Mouse (Mus musculus) right cerebral cortex, postnatal 25 days (tissue): ENCODE data around the gene Ninj2.
"Not testable (repeated sequence)": the region's sequence is repeated elsewhere in the genome, so short reads cannot be mapped to it uniquely, and the experiment has no call there.

Experiments used
- DNase-seq: peaks from one replicate; pipeline ENCODE4 v3.0.0; 2022

Ninj2 gene

DNA sequence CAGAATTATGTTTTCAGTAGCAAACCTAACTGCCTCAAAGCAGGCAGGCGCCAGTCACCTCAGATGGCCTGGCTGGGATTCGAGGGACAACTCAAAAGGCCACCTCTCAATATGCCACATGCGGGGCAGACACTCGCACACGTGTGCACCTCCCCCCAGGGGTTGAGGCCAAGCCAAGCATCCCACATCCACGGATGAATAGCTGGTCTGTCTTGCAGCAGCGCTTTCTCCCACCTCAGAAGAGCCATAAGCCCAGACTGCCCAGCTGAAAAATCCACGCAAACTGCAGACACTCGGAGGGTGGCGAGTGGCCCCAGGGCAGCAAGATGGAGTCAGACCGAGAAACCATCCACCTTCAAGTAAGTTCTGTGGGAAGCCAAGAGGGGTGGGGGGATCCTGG is at the start of gene Ninj2:
Gene Ninj2 (plus strand): TSS at position 251 of the 400 bp plus-strand sequence.
- DNase-seq: no peak

DNA sequence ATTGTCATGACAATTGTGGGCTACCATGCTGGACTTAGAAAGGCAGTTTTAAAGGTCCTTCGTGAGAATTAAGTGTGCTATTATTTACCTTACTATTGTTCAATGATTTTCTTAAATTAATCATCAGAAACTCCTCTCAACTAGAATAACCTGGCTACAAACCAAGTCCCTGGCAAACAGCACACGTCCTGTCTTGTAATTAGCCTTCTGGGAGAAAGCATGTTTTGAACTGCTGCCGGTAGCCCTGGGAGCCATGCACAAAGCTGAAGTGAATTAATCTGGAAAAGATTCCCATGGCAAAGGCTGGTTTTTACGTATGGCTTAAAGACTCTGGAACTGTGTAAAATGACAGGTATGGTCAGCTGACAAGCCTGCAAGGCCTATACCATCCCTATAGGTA is 47.7 kb upstream of the Ninj2 start:
- no peak for DNase-seq

DNA sequence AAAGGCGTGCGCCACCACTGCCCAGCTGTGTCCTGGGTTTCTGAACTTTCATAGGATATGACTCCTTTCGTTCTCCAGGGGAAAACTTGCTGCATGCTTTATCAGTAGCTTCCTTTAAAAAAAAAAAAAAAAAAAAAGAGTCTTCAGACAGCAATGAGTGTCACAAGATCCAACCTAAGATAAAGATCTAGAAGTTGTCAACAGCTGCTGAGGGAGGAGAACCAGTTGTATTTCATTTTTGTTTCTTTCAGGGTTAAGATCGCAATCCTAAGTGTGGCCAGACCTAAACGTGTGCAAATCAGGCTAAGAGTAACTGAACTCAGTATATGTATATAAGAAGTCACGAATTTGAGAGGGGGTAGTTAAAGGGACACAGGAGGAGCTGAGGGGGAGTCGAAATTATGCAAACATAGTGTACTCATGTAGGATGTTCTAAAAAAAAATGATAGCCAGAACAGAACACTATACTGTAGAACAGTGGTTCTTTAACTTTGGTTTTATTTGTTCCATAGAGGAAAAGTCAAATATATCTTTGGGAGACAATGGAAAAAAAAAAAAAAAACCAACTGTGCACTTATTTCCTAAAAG is 45.4 kb upstream of the Ninj2 start:
- DNase-seq: no peak

DNA sequence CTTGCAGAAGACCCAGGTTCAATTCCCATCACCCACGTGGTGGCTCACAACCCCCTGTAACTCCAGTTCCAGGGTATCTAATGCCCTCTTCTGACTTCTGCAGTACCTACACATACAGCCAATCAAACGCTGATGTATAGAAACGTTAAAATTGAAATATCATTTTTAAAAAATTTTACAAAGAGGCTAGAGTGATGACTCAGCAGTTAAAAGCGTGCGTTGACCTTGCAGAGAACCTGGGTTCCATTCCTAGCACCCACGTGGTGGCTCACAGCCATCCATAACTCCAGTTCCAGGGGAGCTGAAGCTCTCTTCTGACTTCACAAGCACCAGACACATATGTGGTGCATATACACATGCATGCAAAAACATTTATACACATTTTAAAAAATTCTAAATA is 38.7 kb upstream of the Ninj2 start:
- no peak for DNase-seq

DNA sequence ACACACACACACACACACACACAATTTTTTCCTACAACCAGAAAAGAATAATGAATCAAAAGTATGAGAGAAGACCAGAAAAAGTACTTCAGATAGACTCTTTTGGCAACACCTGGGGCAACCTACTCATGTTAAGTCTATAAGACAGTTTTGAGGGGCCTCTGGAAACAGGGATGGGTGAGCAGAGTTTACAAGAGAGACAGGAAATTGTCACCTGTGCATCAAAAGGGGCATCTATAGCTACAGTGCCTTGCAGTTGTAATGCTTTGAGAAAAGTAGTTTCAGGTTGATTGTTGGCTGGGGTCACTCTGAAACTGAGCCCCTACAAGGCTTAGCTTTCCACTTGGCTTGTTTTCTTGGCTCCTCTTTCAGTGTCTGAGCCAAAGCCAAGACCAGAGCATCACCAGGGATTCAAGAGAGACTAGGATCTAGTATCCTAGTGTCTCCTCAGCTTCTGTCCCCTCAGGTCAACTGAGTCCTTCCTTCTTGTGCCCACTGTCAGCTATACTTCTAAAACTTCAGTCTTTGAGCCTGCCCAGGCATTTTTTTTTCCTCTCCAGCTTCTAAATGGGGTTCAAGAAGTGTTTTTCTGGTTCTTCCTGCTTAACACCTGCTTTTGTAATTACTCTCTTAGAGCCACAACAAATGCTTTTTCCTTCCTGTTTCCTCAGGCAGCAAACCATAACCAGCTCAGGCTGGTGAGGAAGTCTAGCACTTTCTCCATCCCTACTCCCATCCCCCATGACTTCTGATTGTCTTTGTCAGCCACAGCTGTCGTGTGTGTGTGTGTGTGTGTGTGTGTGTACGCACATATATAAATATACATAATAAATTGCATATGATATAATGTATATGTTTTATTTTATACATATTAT is 37.2 kb upstream of the Ninj2 start:
- no peak for DNase-seq

DNA sequence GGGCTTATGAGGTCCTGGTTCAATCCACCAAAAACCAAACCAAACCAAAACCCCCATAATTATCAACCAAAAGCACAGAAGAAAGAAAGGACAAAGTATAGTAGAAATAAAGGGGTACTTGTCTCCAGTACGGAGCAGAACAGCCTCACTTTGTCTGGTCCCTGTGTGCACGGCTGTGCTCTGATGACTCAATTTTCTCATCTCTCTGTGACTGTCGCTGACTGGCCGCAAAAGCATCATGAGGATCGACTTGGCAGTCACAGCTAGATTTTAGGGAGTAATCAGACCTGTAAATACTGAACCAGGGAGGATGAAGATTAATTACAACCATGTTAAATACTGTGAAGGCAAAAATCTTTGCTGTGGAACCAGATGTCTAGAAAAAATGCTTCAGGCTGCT is 30.2 kb upstream of the Ninj2 start:
- no peak for DNase-seq

DNA sequence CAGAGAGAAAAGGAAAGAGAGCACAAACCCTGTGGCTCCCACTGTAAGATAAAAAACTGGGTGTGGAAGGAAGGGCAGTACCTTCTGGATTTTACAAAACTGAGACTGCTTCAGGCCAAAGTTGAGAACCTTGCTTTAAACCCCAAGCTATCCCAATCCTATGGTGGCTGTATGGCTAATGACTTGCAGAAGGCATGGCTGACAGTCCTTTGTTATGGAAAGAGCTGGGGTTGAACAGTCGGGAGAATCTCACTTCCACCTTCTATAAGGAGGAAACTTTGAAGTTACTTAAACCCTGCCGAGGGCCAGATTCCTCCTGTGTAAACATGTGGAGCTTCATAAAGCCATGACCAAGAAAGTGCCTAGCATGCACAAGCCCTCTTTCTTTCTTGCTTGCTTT is 28.5 kb upstream of the Ninj2 start:
- no peak for DNase-seq

DNA sequence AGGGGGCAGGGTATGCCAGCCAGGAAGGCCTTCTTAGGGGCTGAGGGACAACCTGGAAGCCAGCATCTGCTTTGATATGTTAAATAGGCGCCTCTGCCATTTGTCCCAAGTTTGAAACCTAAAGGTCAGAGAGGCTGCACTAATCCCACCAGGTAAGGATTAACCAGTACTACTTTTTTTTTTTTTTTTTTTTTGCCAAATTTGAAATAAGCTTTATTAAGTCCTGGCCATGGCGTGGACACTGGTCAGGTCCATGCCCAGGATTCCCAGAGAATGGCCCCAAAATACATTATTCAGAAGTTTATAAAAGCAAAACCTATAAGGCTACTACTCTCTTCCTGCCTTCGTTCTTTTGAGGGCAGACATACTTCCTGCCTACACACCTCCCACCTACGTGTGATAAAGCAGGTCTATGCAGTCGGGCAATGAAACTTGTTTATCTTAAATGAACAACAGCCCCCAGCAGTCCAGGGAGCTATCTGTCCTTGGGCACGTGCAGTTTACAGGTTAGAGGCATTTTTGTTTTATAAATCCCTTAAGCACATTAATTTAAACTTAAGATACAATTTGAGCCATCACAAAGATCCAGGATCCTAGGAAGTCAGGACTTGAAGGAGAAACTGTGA is 27.5 kb upstream of the Ninj2 start:
- DNase-seq: no peak

DNA sequence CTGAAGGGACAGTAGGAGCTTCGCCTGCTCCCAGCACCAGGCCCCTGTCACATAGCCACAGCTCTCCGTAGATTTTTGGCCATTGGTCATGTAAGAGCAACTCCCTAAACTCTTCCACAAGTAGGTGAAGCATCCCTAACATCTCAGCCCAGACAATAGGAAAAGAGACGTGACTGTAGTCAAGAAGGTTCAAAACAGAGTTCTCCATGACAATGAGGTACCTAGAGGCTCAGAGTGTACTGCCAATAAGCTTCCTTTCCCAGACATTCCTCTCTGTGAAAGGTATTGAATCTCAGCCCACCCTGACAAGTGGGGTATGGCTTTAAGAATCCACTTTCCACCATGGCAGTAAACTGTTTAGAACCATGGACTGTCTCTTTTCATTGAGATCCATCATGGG is 23.6 kb upstream of the Ninj2 start:
- no peak for DNase-seq

DNA sequence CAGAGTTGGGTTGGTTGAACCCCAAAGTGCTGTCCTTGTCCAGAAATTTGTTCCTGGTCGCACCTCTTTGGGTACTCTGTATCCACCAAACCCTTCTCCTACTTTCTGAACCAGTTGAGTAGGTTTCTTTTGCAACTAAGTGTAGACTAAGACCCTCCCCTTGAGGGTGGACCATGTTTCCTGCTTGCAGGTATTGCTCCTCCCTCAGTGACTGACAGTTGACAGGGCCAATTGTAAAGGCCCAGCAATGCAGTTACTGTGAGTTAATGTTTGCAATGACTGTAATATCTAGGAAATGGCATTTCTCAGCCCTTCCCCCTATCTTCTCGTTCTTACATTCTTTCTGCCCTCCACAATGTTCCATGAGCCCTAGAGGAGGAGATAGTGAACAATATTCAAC is 20.5 kb upstream of the Ninj2 start:
- DNase-seq: no peak

DNA sequence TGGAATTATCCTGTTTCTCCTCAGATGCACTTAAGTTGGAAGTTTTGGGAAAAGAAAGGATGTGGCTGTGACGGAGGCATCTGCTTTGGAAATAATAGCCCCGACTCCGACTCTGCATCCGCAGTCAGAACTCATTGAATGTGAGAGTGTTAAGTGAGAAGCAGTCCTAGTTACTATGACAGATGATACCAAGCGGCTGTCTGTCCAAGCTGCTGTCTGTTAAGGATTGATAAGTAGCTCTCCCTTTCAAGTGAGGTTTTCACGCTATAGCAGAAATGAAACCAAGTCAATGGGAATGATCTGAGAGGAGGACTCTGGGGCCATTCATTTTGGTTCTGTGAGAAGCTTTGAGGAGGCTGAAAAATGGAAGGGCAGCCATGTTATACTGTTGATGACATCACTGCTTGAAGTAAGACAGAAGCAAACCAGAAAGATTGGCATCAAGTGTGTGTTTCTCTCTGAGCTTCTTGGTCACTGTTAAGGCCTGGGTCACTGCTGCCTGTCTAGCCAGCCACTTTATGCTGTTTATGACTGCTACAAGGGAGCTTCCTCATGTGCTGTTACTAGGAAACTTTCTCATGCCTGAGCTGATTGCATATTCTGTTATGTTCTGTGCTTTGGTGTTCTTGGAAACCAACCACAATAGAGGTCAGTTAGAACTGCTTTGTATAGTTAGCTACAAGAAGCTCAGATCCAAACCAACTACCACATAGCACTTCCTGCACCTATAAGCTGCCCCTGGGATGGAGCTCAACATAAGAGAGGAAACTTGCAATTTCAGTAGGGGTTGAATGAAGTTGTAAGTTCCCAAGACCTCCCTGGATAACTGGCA is 16.3 kb upstream of the Ninj2 start:
- DNase-seq: no peak

DNA sequence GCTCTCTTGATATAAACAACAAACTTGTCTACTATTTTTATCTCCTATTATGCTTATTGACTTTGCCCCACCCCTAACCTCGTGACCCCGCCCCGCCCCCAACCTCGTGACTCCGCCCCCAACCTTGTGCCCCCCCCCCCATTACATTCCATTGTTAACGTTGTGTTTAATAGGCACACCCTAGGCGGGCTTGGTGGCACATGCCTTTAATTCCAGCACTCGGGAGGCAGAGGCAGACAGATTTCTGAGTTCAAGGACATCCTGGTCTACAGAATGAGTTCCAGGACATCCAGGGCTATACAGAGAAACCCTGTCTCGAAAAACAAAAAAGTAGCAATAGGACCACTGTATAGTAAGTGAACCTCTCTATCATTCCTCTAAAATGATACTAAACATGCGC is 13.6 kb upstream of the Ninj2 start:
- DNase-seq: no peak

DNA sequence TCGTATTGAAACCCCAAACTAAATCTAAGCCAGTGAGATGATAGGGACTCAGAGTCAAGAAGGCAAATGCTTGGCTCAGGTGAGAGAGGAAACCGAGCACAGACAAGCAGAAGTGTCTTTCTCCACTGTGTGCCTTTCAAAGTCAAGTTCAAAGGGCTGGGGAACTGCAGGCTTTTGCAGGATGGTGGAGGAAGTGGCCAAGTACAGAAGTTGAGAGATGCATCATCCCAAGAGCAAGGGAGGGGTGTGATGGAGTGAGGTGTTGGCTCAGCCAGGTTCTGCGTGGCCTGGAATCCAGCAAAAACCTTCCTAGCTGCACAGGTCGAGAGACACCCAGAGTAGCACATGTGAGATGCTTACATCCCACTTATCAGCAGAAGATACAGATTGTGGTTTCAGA is 11.6 kb upstream of the Ninj2 start:
- DNase-seq: no peak

DNA sequence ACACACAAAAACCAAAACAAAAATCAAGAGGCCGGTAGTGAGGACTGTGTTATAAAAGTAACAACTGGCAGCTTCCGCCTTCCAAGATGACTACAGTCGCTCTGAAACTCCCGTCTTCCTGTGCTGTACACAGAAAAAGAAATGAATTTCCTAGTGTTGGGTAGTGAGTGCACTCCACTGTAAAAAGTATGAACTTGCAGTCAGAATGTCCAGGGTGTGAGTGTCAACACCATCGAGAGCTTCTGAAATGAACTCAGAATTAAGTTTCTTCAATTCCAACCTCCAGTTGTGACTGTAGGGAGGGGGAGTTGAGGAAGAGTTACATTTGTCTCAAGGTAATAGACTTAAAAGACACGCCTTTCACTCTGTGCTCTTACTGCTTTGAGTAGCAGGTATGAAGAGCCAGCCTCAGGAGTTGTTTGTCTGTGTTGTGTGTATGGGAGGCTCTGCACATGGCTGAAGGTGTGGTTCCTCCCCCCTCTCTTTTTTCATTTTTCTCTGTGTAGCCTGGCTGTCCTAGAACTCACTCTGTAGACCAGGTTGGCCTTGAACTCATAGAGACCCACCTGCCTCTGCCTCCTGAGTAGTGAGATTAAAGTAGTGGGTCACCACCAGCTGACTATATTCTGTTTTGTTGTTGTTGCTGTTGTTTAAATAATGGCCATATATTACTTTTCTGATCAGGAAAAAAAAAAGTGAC is 10.7 kb upstream of the Ninj2 start:
- no peak for DNase-seq

DNA sequence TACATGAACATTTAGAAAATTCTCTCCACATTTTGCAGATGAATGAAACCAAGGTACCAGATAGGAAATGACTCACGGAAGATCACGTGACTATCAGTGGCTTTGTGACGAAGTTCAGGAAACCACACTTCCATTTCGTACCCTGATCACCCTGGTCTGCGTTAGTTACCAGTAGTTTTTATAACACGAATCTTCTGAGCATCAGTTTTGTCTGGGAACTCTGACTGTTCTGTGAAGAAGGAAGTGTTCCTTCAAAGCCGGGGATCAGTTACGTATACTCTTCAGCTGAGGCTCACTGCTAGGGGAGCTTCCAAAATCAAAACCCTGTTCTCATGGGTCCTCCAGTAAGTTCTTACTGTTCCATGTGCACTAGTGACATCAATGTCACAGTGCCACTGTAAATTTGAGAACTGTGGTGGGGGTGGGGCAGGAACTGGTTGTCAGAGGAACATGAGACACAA is 10.2 kb upstream of the Ninj2 start:
- no peak for DNase-seq

DNA sequence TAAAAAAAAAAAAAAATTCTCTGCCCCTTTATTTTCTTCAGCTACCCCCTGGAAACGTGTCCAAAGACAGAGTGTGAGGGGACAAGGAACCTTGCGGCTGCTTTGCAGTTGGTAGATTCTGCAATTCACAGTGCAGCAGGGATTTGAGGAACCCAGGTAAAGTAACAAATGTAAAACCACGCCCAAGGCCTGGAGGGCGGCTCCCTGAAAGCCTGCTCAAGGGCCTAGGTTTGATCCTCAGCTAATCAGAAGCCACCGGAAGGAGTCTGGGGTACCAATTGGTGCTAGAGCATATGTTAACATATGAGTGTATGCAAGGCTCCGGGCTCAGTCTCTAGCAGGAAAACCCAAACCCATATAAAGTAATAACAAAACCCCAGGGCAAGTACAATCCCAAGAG is 9.7 kb upstream of the Ninj2 start:
- no peak for DNase-seq

DNA sequence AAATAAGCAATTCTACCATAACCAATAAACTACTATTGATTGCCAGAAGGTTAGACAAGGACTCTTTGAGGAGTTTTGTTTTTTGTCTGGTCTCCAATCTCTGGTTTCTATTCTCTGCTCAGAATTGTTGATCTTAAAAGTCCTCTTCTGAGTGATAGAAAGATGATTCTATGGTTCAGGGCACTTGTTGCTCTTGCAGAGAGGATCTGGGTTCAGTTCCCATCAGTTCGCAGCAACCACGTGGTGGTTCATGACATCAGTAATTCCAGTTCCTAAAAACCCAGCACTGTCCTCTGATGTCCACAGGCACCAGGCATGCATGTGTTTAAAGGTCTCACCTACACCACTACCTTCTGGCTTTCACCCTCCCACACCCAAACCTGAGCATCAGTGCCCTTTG is 8.2 kb upstream of the Ninj2 start:
- DNase-seq: no peak

DNA sequence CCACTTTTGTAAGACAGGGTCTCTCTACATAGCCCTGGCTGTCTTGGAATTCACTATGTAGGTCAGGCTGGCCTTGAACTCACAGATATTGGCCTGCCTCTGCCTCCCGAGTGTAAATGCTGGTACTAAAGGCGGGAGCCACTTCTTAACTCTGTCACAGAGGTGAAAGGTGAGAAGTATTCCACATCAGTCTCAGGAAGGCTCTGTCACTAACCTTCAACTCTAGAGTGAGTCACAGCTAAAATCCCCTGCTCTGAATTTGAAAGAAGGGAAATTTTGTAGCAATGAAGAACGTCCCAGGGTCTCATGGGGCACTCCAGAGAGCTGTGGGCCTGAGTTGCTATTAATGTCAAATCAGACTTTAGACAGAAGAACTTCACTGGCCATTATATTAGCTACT is 7.3 kb upstream of the Ninj2 start:
- no peak for DNase-seq

DNA sequence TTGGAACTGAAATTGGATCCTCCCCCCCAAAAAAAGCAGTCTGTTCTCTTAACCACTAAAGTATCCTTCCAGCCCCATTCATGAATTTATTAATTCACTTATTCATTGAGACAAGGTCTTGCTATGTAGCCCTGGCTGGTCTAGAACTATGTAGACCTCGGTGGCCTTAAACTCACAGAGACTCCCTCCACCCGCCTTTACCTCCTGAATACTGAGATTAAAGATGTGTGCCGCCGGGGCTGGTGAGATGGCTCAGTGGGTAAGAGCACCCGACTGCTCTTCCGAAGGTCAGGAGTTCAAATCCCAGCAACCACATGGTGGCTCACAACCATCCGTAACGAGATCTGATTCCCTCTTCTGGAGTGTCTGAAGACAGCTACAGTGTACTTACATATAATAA is 6.1 kb upstream of the Ninj2 start:
- not testable (repeated sequence) for DNase-seq

DNA sequence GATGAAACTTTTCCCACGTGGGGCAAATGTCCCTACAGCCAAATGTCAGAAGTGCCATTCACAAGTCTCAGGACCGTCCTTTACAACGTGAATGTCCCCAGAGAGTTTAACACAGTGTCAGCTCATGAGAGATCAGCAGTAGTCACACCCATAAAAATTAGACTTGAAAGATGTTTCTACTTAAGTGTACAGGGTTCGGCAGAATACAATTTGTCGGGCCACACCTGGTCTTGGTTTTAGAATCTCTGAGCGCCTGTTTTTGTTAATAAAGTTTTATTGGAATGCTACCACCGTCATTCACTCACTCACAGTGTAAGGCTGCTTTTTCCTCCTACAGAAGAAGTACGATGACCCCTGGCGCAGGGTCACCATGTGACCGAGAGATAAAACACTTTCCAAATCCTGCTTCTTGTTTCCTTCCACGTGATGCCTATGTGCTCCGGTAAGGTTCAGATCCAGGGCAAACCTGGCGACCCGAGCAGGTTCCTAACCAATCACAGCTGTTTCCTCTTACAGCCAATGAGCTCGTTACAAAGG is 2.4 kb upstream of the Ninj2 start:
- DNase-seq: no peak

DNA sequence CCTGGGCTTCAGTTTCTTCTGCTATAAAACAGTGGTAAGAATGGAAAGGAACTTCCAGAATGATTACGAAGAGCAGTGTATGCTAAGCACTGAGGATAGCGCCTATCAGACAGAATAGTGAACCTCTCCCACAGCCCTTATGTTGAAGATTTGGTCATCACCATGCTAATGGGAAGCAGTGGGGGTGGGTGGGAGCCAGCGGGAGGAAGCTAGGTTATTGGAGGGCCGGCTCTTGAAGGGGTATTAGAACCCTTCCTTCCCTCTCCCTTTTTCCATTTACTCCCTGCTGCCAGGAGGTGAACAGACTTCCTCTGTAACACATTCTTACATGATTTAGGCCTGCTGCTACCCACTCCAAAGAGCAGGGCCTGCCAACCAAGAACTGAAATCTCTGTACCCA is 1.2 kb upstream of the Ninj2 start:
- no peak for DNase-seq

DNA sequence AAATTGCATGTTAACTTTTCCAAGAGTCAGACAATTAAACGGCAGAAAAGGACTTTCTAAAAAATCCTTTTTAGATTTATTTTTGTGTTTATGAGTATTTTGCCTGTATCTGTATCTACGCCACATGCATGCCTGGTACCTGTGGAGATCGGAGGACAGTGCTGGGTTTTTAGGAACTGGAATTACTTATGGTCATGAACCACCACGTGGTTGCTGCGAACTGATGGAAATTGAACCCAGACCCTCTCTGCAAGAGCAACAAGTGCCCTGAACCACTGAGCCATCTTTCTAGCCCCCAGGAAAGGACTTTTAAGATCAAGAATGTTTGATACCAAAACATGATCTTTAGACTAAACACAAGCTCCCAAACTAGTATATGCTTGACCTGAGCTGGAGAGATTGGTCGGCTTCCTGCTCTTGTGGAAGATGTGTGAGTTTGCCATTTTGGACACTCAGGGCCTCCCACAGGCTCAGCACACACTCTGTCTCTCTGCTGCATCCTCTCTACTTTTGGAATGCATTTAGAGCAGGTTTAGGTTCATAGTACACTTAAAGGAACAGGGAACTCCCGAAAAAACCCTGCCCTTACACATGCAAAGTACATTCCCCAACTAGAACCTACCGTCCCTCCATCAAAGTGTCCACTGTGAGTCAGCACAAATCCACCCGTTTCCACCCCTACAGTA is 1.1 kb downstream of the Ninj2 start:
- DNase-seq: no peak
